Mouse (Mus musculus) lung, postnatal 0 days (tissue): ENCODE data around the gene Gm49403. TPM values are rescaled to one million over a fixed set of nuclear protein-coding genes. Genes with fewer than 3 reads are reported as not detected.

Experiments
- ATAC-seq: fragments of 200-750 bp; cut with Nextera tagmentation; 2 replicates; pipeline ENCODE4 v1.8.0; 2017; ENCODE audit warnings: moderate library complexity
- DNase-seq: peaks from one replicate; pipeline ENCODE4 v3.0.0-alpha.2; 2016; ENCODE audit warnings: low spot score
- H3K27ac ChIP-seq: fragments of 300-500 bp; sonication (generic); 2 replicates; pipeline ENCODE4 v1.5.1; 2014; ENCODE audit warnings: antibody characterized with exemption, mild to moderate bottlenecking, low read length, mixed read lengths
- H3K27me3 ChIP-seq: fragments of 300-500 bp; sonication (generic); replicated peaks from 2 replicates; pipeline ENCODE4 v1.6.1; 2014; ENCODE audit warnings: low read length, mixed read lengths; ENCODE audit not compliant: insufficient read depth
- H3K36me3 ChIP-seq: fragments of 300-500 bp; sonication (generic); 2 replicates; pipeline ENCODE4 v1.6.1; 2014; ENCODE audit warnings: low read length, mixed read lengths; ENCODE audit not compliant: insufficient read depth
- H3K4me1 ChIP-seq: fragments of 300-500 bp; sonication (generic); 2 replicates; pipeline ENCODE4 v1.6.1; 2014; ENCODE audit warnings: antibody characterized with exemption, low read depth, low read length, mixed read lengths; ENCODE audit not compliant: insufficient read depth
- H3K4me2 ChIP-seq: fragments of 300-500 bp; sonication (generic); replicated peaks from 2 replicates; pipeline ENCODE4 v1.6.1; 2014; ENCODE audit warnings: low read depth, mild to moderate bottlenecking, low read length, moderate library complexity, mixed read lengths
- H3K4me3 ChIP-seq: fragments of 300-500 bp; sonication (generic); 2 replicates; pipeline ENCODE4 v1.5.1; 2014; ENCODE audit warnings: low read depth, low read length
- H3K9ac ChIP-seq: fragments of 300-500 bp; sonication (generic); replicated peaks from 2 replicates; pipeline ENCODE4 v1.6.1; 2014; ENCODE audit warnings: low read depth, mild to moderate bottlenecking
- H3K9me3 ChIP-seq: fragments of 300-500 bp; sonication (generic); 2 replicates; pipeline ENCODE4 v1.6.1; 2016; ENCODE audit warnings: low read length, mixed read lengths
- CTCF ChIP-seq: IDR thresholded peaks from 2 replicates; pipeline ENCODE4 v1.5.1; 2016; ENCODE audit warnings: antibody characterized with exemption, mild to moderate bottlenecking
- EP300 ChIP-seq: IDR thresholded peaks from 2 replicates; pipeline ENCODE4 v1.6.1; 2016; ENCODE audit warnings: antibody characterized with exemption, mild to moderate bottlenecking, control low read depth
- WGBS: fragments of 180-500 bp; shearing (Covaris S2); extraction: QIAGEN DNeasy Blood & Tissue Kit; methylation state at CpG from one replicate; pipeline ENCODE4 v1.1.7; 2014; 5-methylcytosine and 5-hydroxymethylcytosine counted together
- microRNA-seq: library from miRNA; unstranded; fragments of <30 nt; microRNA quantifications from one replicate; pipeline ENCODE4, GENCODE M21; 2016
- polyA plus RNA-seq: library from polyadenylated mRNA; unstranded; fragments of >200 nt; fragmentation: Nextera tagmentation; extraction: Ambion mirVana; gene quantifications from 2 replicates; pipeline ENCODE4 v1.2.1, GENCODE M21; 2015

The Gm49403 gene
- polyA plus RNA-seq, 1 experiment from 2014 or later = not detected

GRCm38 (mm10) chr19:8929224-8930088, 45.7 kb downstream of the Gm49403 start, which contains the start of the genes Rom1 and Eml3:
TSS of gene Rom1 (minus strand) at chr19:8929356.
TSS of gene Eml3 (plus strand) at chr19:8929552.
- ATAC-seq (peak; percentile 92), DNase-seq (peak; percentile 94)
- H3K9ac ChIP-seq = peak within 1 kb of the TSS; percentile 76
- no peaks in the 10 kb centered on the region for H3K9me3 ChIP-seq
- TF ChIP-seq CTCF = peak; percentile 64
- TF ChIP-seq EP300 = no peak
- no peaks in the 10 kb centered on the region for H3K27me3 ChIP-seq
- H3K4me3 ChIP-seq = peak within 1 kb of the TSS; percentile 82
- WGBS = 3% methylated on average over 41 of the region's 74 CpGs
- H3K4me1 ChIP-seq = peaks cover 7% of the 10 kb centered on the region
- H3K4me2 ChIP-seq = peak within 1 kb of the TSS; percentile 78
- peak within 1 kb of the TSS; percentile 95 for H3K27ac ChIP-seq
- peaks cover 17% of the 10 kb centered on the region for H3K36me3 ChIP-seq

GRCm38 (mm10) chr19:8930117-8930516, 46.4 kb downstream of the Gm49403 start:
- Histone ChIP-seq H3K4me1 (peaks cover 7% of the 10 kb centered on the region), H3K36me3 (peaks cover 17% of the 10 kb centered on the region), H3K27ac (peak overlapping the region; percentile 95), H3K4me3 (peak overlapping the region; percentile 82), H3K4me2 (peak overlapping the region; percentile 78), H3K9me3 (no peaks in the 10 kb centered on the region), H3K27me3 (no peaks in the 10 kb centered on the region), H3K9ac (peak overlapping the region; percentile 76)
- DNase-seq = no peak
- no peak for TF ChIP-seq CTCF
- no peak for TF ChIP-seq EP300
- no peak for ATAC-seq
- WGBS = 2% methylated on average over 11 of the region's 11 CpGs

- Histone ChIP-seq H3K9ac (peak overlapping the region; percentile 76; the same call in 1 of the 2 replicates), H3K9me3 (no peaks in the 10 kb centered on the region), H3K27ac (no peak overlapping the region), H3K4me1 (peaks cover 7% of the 10 kb centered on the region), H3K27me3 (no peaks in the 10 kb centered on the region), H3K4me2 (peak overlapping the region; percentile 78), H3K36me3 (peaks cover 17% of the 10 kb centered on the region), H3K4me3 (peak overlapping the region; percentile 82; the same call in 1 of the 2 replicates)
- DNase-seq = no peak
- WGBS = 83% methylated on average over 7 of the region's 7 CpGs
- TF ChIP-seq CTCF = no peak
- ATAC-seq = no peak
Observed at GRCm38 (mm10) chr19:8930771-8931170, 47.0 kb downstream of the Gm49403 start.

- Histone ChIP-seq H3K9ac (no peak overlapping the region), H3K4me1 (0 out of 2 replicates have a peak, but pooled peaks cover 6% of the 10 kb centered on the region), H3K36me3 (peaks cover 21% of the 10 kb centered on the region), H3K4me2 (no peak overlapping the region), H3K27ac (no peak overlapping the region), H3K9me3 (no peaks in the 10 kb centered on the region), H3K4me3 (no peak overlapping the region), H3K27me3 (no peaks in the 10 kb centered on the region)
- no peak for ATAC-seq
- 86% methylated on average over 2 of the region's 2 CpGs for WGBS
- TF ChIP-seq EP300 (no peak), CTCF (no peak)
- no peak for DNase-seq
Observed at GRCm38 (mm10) chr19:8936736-8937135, 53.0 kb downstream of the Gm49403 start.

Small RNA genes lying within 50 kb of the gene (microRNA-seq; reads per million reads assigned to microRNA genes)
- gene Mir5136 = not detected

Other genes starting within 250 kb of the Gm49403 start
- gene Chrm1, start 220.1 kb upstream of the Gm49403 start, polyA plus RNA-seq = 0.14 and 0.21 TPM in 2 replicates
- gene Slc3a2, start 160.6 kb upstream of the Gm49403 start, polyA plus RNA-seq = 91.8 and 97.9 TPM in 2 replicates
- 45.3 and 48.7 TPM in 2 replicates for gene Wdr74, start 148.1 kb upstream of the Gm49403 start, polyA plus RNA-seq
- gene 1700092M07Rik, start 143.2 kb upstream of the Gm49403 start, polyA plus RNA-seq = 0.75 and 0.82 TPM in 2 replicates
- gene Stx5a, start 142.5 kb upstream of the Gm49403 start, polyA plus RNA-seq = 130 and 143 TPM in 2 replicates
- 88.8 and 89.7 TPM in 2 replicates for gene Nxf1, start 126.9 kb upstream of the Gm49403 start, polyA plus RNA-seq
- 157 and 159 TPM in 2 replicates for gene Tmem223, start 112.9 kb upstream of the Gm49403 start, polyA plus RNA-seq
- 114 and 127 TPM in 2 replicates for gene Tmem179b, start 109.5 kb upstream of the Gm49403 start, polyA plus RNA-seq
- 11.8 and 12.9 TPM in 2 replicates for gene Taf6l, start 97.5 kb upstream of the Gm49403 start, polyA plus RNA-seq
- gene Polr2g, start 85.4 kb upstream of the Gm49403 start, polyA plus RNA-seq = 110 and 123 TPM in 2 replicates
- gene Zbtb3, start 81.4 kb upstream of the Gm49403 start, polyA plus RNA-seq = 2.3 and 2.6 TPM in 2 replicates
- 21.4 and 22.8 TPM in 2 replicates for gene Ttc9c, start 64.6 kb upstream of the Gm49403 start, polyA plus RNA-seq
- 4.3 and 5.3 TPM in 2 replicates for gene Hnrnpul2, start 63.9 kb upstream of the Gm49403 start, polyA plus RNA-seq
- gene AC129217.1, start 54.2 kb upstream of the Gm49403 start, polyA plus RNA-seq = not detected in 2 replicates
- 66.3 and 66.8 TPM in 2 replicates for gene Bscl2, start 46.5 kb upstream of the Gm49403 start, polyA plus RNA-seq
- 0.35 and 0.46 TPM in 2 replicates for gene Gng3, start 44.7 kb upstream of the Gm49403 start, polyA plus RNA-seq
- gene Lrrn4cl, start 33.2 kb upstream of the Gm49403 start, polyA plus RNA-seq = 1.7 and 1.9 TPM in 2 replicates
- 153 and 164 TPM in 2 replicates for gene Ubxn1, start 12.4 kb upstream of the Gm49403 start, polyA plus RNA-seq
- 75.2 and 84.3 TPM in 2 replicates for gene Uqcc3, start 3.0 kb upstream of the Gm49403 start, polyA plus RNA-seq
- 33.6 and 40.0 TPM in 2 replicates for gene Lbhd1, start 198 bp upstream of the Gm49403 start, polyA plus RNA-seq
- 44.4 and 45.3 TPM in 2 replicates for gene 1810009A15Rik, start 4.9 kb downstream of the Gm49403 start, polyA plus RNA-seq
- not detected in 2 replicates for gene Gm49416, start 5.0 kb downstream of the Gm49403 start, polyA plus RNA-seq
- 16.6 and 16.7 TPM in 2 replicates for gene Ints5, start 9.1 kb downstream of the Gm49403 start, polyA plus RNA-seq
- gene Ganab, start 14.1 kb downstream of the Gm49403 start, polyA plus RNA-seq = 41.4 and 45.7 TPM in 2 replicates
- 39.5 and 39.6 TPM in 2 replicates for gene B3gat3, start 36.4 kb downstream of the Gm49403 start, polyA plus RNA-seq
- gene Rom1, start 45.4 kb downstream of the Gm49403 start, polyA plus RNA-seq = 4.9 and 5.7 TPM in 2 replicates
- 28.6 and 30.5 TPM in 2 replicates for gene Eml3, start 45.6 kb downstream of the Gm49403 start, polyA plus RNA-seq
- gene Mta2, start 57.9 kb downstream of the Gm49403 start, polyA plus RNA-seq = 81.8 and 84.7 TPM in 2 replicates
- gene Tut1, start 69.9 kb downstream of the Gm49403 start, polyA plus RNA-seq = 12.8 and 13.6 TPM in 2 replicates
- 153 and 159 TPM in 2 replicates for gene Eef1g, start 83.1 kb downstream of the Gm49403 start, polyA plus RNA-seq
- gene Ahnak, start 105.4 kb downstream of the Gm49403 start, polyA plus RNA-seq = 151 and 163 TPM in 2 replicates
- 26,192 and 26,425 TPM in 2 replicates for gene Scgb1a1, start 204.0 kb downstream of the Gm49403 start, polyA plus RNA-seq